Mouse (Mus musculus): ENCODE results near the gene Dnaja2.
A peak's percentile ranks its signal among the peaks of the same experiment; 100 is the strongest.

The Dnaja2 gene

DNA sequence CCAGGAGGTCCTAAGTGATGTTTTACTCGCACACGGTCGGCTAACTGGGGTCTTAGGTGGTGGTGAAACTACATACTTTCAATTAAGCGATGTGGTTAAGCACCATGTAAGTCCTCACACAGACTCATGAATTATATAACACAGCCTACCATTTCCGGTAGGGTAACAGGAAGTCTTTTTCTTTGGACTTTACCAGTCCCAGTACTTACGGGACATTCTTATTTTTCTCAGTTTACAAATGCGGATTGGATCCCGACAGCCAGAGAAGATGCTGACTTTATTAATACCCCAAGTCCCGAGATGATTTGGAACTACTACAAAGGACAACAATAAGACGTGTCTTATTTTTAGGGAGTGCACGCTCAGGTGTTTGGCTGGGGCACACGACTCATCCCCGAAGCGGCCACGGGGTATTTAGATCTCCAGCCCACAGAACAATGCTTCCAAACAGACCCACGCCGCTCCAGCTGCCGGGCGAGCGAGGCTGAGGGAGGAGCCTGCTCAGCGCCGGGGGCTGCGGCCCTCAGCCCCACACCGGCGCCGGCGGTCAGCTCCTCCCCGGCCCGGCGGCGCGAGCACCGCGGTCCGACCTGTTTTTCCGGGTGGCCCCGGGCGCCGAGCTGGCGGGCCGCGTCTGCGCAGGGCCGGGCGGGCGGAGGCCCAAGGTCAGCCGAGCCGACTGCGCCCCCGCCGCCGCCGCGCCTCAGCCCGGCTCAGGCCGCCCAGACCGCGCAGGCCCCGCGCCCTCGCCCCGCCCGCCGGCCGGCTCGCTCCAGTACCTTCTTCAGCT is 558 bp downstream of the Dnaja2 start:
- peak; percentile 69 for DNase-seq (ENCODE audit: low spot score)

DNA sequence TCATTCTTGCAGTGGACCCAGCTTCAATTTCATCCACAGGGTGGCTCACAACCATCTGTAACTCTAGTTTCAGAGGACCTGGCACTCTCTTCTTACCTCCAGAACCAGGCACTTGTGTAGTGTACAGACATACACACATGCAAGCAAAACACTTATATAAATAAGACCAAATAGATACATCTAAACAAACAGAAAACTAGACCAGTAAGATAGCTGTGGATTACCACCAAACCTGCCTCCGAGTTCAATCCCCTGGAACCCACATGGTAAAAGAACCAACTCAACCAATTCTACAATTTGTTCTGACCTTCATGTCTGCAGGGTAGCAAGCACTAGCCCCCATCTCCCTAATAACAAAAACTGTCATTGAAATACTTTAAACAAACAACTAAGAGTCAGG is 3.2 kb downstream of the Dnaja2 start:
- no peak for DNase-seq (ENCODE audit: low spot score)

DNA sequence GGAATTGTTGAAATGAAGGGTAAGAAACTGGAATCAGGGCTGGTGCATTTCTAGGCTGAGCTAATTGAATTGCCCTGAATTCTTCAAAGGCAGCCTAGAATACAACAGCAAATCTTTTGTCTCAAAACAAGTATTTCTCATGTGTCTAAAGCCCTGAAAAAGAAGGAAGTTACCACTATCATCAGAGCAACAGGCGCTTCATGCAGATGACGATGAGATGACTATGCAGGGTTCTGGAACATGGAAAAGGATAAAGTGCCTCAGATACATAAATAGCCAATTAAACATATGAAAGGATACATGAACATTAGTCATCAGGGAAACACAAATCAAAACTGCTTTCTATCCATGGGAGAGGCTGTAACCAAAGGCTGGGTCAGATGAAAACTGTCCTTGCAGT is 18.8 kb downstream of the Dnaja2 start:
- DNase-seq (ENCODE audit: low spot score), result no peak

DNA sequence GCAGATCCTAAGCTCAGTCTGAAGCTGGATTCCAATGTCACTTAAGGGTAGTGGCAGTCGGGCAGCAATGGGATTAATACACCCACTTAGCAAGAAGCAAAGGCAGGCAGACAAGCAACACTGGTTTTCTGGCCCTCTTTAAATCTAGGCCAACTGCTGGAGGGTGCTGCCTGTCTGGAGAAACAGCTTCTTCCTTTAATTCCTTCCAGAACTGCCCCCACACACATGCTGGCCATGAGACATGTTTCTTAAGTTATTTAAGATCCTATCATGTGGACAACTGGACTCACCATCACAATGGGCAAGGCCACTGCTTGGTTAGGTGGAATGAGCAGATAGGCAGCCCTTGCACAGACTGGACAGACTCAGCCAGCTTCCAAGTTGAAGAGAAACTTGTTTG is 21.0 kb downstream of the Dnaja2 start:
- DNase-seq (ENCODE audit: low spot score), result no peak

DNA sequence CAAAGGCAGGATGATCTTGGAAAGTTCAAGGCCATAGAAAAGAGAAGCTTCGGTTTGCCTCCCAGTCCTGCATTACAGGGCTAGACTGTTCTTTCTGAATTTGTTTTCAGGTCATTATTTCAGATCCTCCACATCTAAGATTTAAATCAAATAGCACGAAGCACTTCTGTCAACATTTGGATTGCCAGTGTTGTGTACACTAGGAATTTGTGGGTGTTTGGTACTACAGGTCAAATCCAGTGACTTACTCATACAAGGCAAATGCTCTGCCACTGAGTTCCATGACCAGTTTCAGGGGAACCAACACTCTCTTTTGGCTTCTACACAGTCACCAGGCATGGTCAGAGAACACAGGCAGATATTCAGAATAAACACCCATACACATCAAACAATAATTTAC is 21.7 kb downstream of the Dnaja2 start:
- DNase-seq (ENCODE audit: low spot score), result no peak

DNA sequence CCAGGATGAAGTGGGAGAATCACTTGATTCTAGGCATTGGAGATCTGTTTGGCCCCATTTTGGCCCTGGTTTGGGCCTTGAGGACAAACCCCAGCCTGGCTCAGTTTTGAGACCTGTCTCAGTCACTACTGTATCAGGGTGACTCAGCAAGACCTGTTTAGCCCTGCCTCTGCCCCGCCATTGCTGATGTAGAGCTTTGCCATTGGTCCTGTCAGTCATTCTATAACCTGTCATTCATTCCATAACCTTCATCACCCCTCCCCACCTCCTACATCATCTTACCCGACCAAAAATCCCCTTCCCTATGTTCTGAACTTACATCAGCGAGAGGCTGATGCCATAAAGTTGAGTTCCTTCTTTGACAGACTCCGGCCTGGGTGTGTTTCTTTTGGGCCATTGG is 22.3 kb downstream of the Dnaja2 start:
- no peak for DNase-seq (ENCODE audit: low spot score)

DNA sequence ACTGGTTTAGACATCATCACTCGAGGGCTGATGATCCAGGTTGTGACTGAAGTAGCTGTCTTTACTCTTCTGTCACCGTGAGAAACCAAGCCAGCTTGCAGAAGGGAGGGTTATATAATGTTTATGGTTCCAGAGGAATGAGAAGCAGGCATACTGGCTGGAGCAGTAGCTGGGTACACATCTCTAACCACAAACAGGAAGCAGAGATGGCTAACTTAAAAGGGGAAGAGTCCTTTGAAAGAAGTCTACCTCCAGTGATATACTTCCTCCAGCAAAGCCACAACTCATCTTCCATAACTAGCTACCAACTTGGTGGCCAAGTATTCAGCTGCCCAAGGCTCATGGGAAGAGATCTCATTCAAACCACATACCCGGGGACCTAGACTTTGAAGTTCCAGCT is 23.7 kb downstream of the Dnaja2 start:
- no peak for DNase-seq (ENCODE audit: low spot score)

DNA sequence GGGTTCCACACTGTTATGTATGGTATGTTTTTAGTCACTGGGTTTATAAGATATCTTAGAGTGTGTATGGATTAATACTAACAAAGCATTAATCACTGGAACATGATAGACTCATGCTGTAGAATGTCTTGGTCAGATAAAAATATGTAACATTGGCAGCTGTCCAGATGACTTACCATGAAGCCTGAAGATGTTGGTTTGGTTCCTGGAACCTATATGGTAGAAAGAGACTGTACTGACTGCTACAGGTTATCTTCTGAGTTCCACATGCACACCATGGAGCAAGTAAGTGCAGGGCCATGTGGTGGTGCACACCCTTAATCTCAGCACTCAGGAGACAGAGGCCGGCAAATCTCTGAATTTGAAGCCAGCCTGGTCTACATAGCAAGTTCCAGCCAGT is 24.4 kb downstream of the Dnaja2 start:
- no peak for DNase-seq (ENCODE audit: low spot score)

DNA sequence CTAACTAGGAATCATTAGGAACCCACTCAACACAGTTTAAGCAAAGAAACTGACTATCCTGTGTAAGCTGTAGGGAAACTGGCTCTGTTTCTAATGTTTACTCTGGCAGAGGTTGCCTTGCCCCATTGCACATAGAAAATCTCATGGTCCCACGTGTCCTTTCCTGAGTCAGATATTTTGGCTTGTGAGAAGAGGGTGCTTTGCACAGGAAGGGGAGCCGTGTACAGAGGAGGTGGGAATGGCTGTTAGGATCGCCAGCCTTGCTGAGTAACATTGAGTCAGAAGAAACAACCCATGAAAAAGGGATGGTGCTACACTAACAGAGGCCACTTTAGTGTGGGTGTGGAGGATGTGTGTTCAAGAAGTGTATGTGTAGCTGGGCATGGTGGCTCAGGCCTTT is 26.2 kb downstream of the Dnaja2 start:
- no peak for DNase-seq (ENCODE audit: low spot score)

DNA sequence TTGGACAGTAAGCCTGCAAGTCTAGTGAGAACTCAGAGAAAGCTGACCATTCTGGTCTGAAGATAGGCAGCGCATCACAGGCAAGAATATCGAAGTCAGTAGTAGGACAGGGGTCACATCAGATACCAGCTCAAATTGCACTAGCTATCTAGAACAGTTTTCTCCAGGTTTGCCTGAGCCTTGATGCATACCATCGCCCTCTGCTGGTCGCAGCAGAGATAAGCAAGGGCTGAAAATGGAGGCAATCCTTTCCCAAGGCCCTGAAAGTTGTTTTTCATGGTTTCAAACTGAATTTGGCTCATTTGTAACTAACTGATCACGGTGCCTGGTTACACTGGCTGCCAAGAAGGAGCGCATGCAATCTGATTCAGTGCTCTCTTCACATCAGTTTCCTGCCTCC is 29.0 kb downstream of the Dnaja2 start:
- no peak for DNase-seq (ENCODE audit: low spot score)

DNA sequence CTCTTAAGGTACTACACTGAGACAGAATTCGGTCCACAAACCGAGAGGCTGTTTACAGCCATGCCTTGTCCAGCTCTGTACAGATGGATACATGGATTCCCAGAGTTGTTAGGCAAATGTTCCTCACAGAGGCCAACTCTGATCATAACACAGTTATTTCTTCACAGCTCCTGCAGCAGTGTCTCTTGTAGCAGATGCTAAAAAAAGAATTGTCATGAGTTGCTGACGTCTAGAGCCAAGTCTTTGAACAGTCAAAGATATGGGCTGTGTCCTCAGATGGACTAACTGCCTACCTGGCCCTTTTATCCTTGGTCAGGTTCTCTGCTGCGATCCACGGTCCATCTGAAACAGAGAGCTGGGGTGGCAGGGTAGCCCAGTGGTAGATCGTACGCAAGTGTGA is 31.1 kb downstream of the Dnaja2 start:
- DNase-seq (ENCODE audit: low spot score), result no peak

DNA sequence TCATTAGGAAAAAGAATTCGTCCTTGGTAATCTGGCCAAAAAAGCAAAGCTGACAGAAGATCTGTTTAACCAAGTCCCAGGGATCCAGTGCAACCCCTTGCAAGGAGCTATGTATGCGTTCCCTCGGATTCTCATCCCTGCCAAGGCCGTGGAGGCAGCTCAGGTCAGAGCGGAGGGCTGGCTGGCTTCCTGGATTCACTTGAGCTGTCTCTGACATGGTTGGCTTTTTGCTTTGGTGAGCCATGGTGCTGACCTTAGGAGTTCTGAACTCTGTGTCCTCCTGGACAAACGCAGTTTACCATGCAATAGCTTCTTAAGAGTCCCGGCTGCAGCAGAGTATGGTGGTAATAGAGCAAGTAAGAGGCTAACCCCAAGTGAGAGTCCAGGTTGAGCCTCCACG is 33.8 kb downstream of the Dnaja2 start:
- DNase-seq (ENCODE audit: low spot score), result no peak

DNA sequence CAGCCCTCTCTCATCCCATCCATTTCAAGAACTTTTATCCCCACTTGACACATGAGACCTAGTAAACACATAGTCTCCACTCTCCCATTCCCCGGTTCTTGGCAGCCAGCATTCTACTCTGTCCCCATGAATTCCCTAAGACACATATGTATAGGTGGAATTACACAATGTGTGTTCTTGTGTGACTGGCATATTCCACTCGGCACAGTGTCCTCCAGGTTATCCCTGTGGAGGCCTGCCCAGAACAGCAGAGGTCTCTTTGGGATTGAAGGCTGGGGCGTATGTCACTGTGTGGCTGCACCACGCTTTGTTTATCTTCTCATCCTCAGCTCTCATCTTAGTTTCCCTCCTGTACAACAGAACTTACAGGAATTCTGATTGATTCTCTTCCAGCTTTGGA is 34.6 kb downstream of the Dnaja2 start:
- DNase-seq (ENCODE audit: low spot score), result no peak

DNA sequence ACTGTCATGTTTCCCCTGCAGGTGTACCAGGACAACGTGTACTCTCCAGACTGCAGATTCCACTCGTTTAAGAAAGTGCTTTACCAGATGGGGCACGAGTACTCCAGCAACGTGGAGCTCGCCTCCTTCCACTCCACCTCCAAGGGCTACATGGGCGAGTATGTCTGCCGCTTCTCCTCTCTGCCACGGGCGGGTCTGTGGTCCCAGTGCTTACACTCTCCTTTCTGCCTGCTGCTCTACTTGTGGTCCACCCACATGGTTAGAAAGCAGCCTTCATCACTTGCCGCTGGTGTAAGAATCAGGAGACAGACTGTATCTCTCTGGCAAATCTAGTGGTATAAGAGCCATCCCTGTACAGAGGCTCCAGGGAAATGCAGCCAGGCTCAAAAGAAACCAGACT is 37.2 kb downstream of the Dnaja2 start:
- DNase-seq (ENCODE audit: low spot score), result no peak

DNA sequence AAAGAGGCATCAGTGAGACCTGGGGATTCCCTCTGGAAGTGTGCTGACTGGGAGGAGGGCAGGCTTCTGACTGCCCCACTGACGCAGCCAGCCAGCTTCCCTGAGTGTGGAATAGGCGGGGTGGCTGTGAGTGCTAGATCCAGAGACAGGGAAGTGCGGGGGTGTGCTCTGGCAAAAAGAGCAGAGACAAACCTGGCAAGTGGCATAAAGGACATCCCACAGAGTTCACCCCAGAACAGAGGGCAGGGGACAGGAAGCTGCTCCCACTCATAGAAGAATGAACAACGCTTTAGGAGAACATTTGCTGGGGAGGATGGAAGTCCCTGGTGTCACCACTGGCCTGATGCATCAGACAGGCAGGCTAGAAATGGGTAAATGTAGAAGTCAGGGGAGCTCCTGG is 37.8 kb downstream of the Dnaja2 start:
- no peak for DNase-seq (ENCODE audit: low spot score)

DNA sequence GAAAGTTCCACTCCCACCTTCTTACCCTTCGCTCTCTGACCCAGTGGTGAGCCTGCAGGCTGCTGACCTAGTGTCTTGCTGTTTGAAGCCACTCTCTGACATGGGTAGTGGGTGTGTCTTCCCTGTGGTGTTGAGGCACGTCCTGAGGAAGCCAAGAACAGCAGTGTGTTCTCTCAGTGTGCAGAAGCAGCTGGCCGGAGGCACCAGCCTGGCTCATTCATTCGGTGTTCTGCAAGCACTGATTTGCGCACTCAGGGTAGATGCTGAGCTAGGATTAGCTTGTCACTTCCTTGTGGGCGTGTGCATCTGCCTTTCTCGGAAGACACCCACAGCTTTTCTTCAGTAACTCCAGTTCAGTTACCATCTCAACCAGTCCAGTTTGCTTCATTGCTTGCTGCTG is 39.8 kb downstream of the Dnaja2 start:
- DNase-seq (ENCODE audit: low spot score), result no peak

DNA sequence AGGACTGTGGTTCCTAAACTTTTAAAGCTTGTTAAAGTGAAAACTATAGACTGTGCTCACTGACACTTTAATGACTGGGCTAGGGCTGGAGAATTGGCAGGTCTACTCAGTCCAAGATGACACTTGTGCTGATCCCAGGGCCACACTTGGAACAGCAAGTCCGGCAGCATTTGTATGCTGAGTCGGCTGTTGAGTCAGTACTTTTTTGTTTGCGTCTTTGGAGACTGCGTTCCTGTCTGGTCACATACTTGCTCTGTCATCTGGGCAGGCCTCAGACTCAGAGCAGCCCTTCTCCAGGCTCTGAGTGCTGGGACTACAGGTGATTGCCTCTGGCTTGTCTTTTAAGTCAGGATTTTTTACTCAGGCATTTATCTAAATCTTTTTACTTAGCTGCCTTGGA is 41.9 kb downstream of the Dnaja2 start:
- no peak for DNase-seq (ENCODE audit: low spot score)

DNA sequence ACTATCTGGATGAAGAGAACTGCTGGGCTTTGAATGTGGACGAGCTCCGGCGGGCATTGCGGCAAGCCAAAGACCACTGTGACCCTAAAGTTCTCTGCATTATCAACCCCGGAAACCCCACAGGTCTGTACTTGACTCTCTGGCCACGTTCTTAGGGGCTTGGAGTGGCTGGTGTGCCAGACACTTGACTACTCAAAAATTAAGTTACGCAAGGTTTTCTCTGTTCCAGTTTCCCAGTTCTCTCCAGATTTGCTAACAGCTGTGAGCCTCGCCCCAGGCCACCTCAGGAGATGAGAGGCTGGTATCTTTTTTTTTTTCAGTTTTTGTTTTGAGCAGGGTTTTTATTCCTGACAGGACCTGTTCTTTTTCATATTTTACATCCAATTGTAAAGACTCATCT is 42.9 kb downstream of the Dnaja2 start:
- no peak for DNase-seq (ENCODE audit: low spot score)

DNA sequence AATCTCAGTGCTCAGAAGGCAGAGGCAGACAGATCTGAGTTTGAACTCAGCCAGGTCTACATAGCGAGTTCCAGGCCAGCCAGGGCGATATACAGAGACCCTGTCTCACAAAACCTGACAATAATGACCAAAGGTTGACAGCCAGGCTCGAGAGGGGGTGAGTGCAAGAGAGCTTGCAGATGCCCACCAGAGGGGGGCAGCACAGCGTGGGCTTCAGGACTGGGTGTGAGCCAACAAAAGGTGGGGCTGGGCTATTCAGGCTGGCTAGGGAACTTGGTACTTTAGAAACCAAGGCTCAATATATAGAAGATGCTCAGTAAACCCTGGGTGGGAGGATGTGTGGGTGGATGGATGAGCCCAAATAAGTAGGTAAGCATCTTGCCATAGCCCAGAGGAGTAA is 46.5 kb downstream of the Dnaja2 start:
- DNase-seq (ENCODE audit: low spot score), result no peak

DNA sequence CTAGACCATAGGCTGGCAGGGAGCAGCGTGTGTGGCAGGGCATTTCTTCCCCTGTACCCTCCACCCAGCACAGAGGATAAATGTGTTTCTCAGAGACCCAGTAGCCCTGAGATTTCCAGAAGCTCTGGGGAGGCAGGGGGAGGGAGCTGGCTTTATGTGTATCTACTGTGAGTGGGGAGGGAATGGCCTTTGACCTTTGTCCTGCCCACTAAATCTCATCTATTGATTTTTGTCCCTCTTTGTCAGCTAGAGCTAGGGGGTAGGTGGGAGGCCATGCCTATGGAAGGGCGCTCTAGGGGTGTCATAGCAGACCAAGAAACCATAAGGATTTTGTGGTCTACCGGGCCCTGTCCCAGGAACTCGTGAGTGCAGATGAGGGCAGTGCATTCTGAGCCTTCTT is 48.5 kb downstream of the Dnaja2 start:
- DNase-seq (ENCODE audit: low spot score), result no peak

DNA sequence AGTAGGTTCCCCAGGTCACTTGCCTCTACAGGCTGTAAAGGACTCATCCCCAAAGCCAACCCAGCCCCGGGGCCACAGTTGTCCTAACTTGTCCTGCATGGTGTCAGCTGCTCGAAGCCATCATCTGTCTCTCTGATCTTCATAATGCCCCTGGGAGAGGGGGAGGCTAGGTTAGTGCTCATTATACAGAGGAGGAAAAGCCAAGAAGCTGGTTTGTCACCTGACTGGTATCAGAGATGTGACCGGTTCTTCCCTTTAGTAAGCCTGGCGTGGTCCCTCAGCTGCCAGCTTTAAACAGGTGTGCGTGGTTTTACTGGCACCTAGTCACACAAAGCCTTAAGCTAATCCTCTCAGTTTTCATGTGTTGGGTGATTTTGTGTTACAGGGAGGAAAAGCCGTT is 50.4 kb downstream of the Dnaja2 start:
- DNase-seq (ENCODE audit: low spot score), result no peak

DNA sequence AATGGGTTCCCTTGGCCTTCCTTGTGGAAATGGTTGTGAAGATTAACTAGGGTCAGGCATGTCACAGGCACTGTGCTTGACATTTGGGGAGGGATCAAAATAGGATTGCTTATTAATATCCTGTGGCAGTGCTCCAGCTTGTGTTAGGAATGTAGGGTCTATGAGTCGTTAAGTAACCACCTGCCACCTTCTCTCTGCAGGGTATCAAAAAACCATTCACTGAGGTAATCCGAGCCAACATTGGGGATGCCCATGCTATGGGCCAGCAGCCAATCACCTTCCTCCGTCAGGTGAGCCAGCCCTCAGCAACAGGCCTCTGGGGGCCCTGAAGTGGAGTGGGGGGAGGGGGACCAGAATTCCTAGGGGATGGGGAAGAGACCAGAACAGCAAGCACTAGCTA is 52.1 kb downstream of the Dnaja2 start:
- DNase-seq (ENCODE audit: low spot score), result no peak

DNA sequence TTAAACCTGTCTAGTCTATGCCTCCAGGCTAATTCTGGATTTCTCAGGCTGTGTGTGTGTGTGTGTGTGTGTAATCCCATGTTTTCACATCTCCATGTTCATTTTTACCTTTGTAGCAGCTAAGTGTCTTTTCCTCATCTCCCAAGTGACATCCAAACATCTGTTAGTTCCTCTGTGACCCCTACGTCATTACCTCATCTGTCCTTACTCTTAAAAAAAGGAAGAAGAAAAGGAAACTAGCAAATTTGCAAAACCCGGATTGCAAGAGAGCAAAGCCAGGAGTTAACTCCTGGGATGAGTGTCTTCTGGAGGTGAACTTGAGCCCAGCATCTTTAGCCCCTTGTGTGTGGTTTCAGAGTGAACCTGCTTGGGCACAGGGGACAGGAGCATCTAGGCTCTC is 52.8 kb downstream of the Dnaja2 start:
- no peak for DNase-seq (ENCODE audit: low spot score)

DNA sequence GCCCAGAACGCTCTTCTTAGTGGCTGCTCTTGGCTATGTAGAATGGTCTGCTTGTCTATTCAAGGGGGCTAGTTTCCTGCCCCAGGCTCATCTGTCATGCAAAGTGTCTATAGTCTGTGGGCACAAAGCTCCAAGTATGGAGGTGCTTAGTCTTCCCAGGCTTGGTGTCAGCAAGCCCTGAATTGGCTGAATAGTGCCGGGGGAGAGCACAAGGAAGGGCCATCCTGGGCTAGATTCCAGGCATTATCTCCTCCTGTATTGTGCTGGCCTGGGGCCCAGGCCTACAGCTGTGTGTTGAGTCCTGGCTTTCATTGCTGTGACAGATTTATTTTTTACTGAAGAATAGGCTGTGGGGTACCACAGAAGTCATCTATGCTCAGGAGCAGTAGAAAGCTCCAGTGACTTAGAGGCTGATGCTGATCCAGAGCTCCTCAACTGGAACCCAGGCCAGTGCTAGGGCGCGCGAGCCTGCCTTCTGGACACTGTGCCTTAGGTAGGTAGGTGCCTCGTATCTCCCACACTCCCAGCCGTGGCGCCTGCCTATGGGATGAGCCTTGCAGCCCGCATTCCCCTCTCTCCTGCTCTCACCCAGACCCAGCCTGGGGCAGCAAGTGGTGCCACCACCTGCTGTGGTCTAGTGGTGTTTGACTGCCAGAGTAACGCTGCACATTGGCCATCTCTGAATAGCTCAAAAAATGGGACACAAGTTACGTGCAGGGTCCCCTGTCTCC is 54.0 kb downstream of the Dnaja2 start:
- DNase-seq (ENCODE audit: low spot score), result peak; percentile 39

Measured in ovary, adult 18-20 months (tissue).